Mouse (Mus musculus) kidney, adult 18-20 months (tissue): ENCODE data around the gene Ms4a6d.
A peak's percentile ranks its signal among the peaks of the same experiment; 100 is the strongest.
"Not testable (repeated sequence)": the region's sequence is repeated elsewhere in the genome, so short reads cannot be mapped to it uniquely, and the experiment has no call there.

Source experiments
- DNase-seq: peaks from one replicate; pipeline ENCODE4 v3.0.0; 2021

Ms4a6d gene

DNA sequence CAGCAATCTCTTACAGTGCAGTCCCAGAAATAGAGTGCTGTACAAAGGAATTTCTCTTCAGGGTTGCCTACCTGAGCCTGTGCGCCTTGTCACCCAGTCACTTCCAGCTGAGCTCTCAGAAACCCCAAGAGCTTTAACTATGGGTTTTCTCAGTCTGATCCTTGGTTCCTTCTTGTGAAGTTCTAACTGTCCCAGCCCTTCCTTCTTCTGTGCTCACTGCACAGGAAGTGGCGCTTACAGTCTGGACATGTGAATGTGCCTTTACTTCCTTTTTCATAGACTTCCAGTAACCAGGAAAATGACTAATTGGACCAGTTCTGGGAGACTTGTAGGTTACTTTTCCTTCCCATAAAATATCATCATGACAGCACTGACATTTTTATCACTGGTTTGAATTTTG, at the start of gene Ms4a6d:
Ms4a6d (minus strand) TSS at position 247 of the 400 bp plus-strand sequence.
- DNase-seq = no peak

DNA sequence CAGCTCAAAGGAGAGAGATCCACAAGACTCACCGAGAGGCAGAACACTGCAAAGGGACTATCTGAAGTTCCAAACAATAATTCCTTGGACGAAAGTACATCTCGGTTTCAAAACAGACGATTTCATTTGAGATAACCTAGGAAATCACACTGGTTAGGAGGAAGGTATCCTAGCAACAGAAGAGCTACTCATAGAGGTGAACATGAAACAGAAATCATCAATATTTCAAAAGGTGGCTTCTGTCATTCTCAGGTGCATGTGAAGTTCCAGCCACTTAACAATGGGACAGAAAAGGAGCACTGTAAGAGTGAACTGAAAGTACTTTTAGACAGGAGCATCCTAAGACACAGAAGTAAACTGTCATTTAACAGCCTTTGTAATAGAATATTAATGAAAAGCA, 44.9 kb upstream of the Ms4a6d start:
- DNase-seq = no peak

DNA sequence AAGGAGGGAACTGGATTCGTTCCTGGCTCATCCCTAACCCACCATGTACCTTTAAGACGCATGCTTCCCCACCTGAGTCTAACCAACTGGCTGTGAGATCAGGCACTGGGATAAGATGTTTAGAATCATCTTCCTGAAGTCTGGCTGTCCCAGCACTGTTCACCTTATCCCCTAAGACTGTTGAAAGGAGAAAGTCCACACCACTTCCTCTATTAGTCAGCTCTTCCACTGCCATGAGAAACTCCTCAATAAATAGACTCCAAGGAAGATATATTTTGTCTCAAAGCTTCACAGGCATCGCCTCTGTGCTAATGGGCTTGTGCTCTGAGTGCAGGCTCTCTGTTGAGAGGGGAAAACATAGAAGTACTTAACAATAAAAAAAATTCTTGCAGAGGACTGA, 41.5 kb upstream of the Ms4a6d start:
- no peak for DNase-seq

DNA sequence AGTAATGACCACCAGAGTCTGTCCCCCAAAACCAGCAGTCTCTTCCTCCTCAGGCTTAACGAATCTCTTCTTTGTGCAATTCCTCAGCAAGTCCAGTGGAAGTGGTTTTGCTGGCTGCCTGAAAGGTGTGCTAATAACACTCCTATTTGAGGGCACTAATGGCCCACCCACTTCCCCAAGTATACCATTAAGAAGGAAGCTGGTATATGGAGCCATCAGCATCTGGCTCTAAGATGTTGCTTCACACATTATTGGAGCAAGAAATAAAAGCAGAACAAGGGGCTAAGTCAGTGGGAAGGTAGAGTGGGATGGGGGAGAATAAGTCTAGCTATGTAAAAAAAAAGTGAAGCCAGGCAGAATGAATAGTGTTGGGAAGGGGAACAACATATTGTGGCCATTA, 36.1 kb upstream of the Ms4a6d start, which contains the start of gene Ms4a3:
Ms4a3 (minus strand) TSS at position 120 of the 400 bp plus-strand sequence.
- no peak for DNase-seq

DNA sequence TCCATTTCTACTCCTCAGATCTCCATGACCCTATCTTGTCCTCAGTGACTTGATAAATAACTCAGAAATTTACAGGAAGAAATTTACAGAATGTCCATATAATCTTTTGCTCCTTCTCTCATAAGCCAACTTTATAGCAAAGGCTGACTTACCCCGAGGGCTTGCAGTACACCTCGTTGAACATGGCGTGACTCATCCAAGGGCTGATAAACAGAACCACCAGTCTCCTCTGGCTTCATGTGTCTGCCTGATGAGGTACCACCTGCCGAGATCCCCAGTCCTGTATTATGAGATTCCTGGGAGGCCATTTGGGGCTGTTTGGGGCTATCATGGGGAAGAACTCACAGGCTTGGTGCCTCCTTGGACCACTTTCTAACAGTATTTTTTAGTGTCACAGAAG, 34.4 kb upstream of the Ms4a6d start:
- no peak for DNase-seq

DNA sequence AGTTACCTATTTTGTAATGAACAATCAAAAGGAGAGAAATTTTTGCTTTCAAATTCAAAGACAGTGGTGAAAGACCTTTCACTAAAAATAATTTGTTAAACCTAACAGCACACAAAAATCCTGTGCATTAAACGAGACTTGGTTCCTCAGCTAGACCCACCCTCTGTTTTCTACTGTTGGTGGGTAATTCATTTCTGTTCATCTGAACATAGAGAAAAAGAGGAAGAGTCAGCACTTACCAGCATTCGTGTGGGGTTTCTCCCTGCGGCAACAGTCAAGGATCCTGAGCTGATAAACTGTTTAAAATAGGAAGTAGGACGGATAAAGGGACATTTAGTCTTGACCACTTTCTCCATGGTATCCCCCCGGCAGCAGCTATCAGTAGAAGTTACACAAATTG, 30.9 kb upstream of the Ms4a6d start:
- DNase-seq = no peak

DNA sequence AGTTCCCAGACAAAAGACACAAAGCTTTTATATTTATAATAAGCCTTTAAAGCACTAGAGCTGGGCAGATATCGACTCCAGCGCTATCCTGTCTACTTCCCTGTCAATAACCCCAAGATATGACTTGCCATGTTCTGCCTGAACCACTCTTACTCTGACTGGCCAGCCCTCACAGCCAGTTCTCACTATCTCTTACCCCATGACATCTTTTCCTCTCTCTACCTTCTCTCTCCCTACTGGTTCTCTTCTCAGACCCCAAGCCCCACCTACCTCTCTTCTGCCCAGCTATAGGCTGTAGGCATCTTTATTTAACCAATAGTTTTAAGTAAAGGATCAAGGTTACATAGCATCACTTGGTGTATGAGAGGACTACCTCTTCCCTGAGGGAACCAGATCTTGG, 29.7 kb upstream of the Ms4a6d start:
- DNase-seq = no peak

DNA sequence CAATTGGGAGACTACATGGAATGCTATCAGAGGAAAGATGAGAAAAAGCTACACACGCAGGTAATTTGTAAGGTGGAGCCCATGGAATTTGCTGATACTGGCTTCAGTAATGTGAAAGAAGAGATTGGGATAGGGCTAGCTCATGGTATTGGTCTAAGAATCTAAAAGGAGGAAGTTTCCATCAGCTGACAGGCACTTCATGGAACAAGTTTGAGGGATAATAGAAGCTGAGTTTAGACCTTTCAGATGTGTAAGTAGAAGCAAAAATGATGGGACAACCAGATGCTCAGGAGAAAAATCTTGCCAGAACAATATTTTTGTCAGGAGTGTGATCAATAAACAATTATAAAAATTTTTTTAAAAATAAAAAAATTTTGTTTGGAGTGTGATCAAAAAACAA, 29.1 kb upstream of the Ms4a6d start:
- DNase-seq = no peak

DNA sequence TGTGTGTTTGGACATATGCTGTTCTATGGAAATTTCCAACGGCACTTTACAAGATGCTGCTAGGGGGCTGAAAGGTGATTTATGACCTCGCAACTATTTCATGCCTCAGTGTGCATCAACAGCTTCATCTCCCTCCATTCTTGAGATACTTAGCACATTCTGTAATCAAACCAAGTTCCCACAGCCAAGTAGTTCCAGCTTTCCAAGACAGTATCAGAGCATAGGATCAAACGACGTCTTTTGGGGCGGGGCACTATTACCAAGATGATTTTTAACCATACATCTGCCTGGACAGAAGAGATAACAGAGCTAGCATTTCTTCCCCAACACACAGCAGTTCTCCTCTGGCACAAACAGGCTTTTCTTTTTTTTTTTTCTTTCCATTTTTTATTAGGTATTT, 20.6 kb upstream of the Ms4a6d start:
- no peak for DNase-seq

DNA sequence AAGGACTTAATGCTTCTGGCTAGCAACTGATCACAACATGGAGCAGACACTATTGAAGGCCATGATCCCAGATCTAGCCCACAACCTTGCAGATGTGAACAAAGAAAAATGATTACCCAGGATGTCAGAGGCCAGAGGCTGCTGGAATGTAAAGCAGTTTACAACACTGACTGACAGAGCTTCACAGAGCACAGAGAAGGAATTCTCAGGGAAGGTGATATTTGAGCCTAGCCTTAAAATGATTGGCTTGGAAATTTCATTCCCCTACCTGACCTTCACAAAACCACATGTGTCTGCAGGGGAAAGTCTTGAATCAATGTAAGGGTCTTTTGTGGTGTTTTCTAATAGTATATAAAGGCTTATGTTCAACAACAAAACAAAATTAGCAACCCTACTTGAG, 20.2 kb upstream of the Ms4a6d start:
- DNase-seq = no peak

DNA sequence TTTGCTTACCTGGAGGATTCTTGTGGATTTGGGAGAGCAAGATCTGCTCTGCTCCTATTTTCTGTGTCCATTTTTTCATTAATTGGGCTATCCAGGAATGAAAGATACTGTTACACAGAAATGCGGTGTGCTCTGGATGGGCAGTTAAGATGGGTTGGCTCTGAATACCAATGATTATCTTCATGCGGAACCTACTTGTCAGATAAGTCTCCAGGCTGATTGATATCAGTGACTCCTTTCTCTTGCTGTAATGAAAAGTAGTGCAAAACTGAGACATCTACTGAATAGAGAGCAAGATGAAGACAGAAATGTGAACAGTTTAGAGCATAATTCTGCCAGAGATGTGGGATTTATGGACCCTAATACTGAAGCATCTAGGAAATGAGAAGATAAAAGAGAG, 18.9 kb upstream of the Ms4a6d start, which contains the start of gene Ms4a2:
Ms4a2 (minus strand) TSS at position 169 of the 400 bp plus-strand sequence.
- no peak for DNase-seq

DNA sequence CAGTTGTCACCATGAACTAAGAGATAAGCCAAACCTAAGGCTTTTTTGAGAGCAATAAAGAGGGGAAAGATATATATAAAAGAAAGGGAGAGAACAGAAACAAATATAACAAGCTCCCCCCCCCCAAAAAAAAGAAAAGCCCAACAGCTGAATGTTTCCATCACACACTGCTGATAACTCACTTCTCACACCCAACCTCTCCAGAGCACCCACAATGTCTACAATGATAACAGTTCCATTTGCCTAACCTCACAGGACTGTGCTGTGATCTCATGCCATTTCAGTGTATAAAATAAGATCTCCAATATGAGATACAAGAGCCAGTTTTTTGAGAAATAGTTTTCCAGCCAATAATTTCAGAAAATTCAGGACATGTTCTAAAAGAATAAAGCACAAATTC, 13.3 kb upstream of the Ms4a6d start:
- no peak for DNase-seq

DNA sequence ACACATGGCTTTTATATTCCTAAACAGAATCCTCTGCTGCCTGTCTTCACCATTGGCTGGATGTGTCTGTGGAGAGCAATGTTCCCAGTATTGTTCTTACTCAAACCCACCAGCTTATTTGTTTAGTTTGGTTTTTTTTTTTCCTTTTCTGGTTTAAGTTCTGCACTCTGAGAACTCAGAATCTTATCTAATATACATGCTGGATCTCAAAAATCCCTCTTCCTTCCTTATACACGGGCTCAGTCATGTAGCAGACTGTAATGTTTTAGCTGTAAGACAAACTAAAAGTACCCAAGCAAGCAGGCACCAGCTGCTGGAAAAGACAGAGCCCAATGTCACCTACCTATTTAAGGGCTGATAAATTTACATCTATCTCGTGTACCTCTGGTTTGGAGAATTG, 10.2 kb upstream of the Ms4a6d start:
- no peak for DNase-seq

DNA sequence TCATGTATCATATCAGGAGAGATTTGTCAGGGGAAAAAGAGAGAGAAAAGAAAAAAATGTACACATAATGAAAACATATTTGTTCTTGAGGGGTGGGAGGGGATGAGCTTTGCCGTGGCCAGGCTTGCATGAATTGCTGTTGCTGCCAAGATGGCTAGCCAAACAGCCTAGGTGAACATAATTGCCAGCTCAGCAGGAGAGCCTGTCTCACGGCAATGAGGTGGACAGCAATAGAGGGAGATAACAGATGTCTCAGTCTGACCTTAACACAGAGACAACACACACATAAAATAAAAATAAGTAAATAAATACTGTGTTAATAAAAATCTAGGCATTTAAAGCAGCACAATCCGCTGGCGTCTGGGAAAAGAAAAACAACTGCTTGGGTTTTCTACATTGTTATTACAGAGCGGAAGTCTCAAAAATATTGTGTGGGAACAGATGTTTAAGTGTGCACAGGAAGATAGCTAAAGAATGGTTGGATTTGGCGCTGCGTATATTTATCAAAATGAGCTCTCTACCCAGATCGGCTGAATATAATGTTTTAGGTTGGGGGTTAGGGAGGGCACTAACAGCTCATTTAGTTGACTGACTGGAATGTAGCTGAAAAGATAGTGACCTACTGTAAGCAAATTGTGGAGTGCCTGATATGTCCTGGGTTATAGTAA, 9.3 kb upstream of the Ms4a6d start:
- no peak for DNase-seq

DNA sequence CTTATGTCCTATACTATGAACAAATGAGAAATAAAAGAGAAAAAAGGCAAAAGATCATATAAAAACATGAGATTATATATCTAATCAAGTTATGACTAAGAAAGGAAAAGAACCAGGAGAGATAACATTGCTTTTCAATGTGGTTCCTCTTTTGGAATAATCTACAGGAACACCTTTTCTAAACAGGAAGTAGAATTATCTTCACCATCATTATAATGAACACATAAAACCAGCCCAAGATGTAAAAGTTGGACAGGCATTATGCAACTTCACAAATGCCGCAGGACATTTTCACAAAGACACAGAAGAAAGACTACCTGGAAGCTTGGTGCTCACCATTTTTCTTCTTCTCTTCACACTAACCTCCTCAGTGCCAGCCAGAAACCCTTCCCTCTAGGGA, 8.4 kb upstream of the Ms4a6d start:
- DNase-seq = no peak

DNA sequence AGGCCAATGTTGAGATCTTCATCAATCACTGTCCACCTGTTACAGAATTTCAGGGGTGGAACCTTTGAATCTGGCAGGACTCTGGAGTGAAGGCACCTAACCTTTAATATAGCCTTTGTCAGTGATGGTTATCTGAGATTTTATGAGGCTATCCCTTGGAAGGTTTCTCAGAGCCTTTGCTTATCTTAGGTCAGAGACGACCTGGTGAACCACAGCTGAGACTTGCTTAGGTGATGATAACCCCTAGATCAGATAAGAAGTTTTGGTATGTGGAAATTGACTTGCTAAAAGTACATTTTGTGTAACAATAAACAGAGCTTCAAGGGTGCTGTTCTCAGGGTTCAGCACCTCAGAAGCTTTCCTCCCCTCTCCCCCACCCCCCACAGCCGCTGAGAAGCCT, 7.6 kb upstream of the Ms4a6d start:
- no peak for DNase-seq

DNA sequence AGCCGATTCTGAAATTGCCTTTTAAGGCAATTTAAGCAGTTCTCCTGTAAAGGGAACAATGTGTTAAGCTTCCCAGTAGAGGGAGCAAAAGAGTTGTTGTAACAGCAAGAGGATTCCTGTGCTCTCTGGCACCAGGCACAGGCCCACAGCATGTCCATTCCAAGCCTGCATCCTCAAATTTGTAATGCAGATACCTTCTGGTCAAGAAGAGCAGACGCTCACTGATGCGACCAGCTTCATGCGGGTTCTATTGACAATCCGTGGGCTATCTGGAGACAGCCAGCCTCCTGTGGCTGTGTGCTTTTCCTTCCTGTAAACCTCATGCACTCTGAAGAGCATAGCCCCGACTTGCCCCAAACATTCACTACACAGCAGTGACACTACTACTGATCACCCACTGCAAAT, 6.9 kb upstream of the Ms4a6d start:
- DNase-seq = peak; percentile 3

DNA sequence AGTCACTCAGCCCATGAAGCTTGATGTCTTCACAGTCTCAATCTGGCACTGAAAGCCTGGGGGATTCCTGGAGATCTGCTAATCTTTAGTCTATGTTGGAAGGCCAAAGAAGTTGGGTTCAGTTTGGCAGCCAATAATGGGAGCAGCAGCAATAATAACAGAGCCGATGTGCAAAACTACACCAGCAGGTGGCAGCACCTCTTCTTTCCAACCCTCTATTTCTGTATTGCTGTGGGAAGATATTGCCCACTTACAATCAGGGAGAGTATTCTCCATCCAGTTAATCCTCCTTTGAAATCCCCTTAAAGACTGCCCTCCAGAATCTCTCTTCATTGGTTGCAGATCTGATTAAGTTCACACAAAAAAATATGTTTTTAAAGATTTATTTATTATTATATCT, 3.5 kb upstream of the Ms4a6d start:
- peak; percentile 11 for DNase-seq

DNA sequence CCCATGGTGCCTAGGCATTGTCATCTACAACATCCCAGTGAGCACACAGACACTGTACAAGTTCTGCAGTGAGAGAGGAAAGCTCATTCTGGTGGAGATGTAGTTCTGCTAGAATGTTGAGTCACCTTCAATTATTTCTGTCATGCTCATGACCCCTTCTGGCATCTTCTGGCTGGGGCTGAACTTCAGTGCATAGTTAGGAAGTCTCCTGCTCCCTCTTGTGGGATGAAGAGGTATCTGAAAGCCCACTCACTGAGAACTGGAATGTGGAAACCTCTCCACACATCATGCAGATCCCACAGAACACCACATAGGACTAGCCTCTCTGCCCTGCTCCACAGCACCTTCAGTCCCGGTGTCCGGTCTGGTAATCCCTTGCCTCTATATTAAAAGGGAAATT, 2.6 kb downstream of the Ms4a6d start:
- no peak for DNase-seq

DNA sequence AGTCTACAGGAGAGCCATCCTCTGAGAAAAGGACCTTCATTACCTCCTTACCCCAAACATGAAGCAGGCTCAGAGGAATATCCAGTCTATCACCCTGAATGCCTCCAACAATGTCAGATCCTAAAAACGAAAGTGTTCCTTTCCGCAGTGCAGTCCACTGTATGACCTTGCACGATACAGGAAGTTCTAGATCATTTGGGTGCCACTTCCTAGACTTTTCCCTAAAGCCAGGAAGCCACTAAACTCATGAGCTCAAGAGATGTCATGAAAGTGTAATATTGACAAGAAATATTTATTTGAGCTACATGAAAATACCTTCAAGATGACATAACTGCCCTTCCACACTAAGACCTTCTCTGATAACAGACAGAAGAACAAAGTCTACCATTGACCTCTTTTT, 3.3 kb downstream of the Ms4a6d start:
- no peak for DNase-seq

DNA sequence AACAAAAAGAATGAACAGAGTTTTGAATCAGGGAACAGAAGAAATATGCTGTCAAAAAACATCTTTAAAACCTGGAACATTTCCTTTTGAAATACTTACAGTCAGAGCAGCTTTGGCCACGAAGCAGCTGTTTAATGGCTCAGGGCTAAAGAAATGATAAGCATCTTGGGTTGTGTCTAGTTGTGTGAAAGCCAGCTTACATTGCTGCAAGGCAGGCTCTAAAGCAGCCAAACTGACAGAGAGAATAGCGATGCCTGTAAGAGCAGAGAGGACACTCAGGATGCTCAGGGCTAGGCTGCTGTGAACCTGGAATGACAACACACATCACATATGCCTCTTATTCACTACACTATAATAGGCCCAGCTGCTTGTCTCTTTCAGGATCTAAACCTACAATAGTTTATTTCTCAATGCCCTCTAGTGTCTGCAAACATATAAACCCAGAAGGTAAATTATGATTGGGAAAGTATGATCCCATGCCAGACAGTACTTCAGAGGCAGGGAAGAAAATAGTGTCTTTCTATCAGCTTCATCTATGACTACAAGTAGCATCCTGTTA, 14.7 kb downstream of the Ms4a6d start:
- DNase-seq = no peak

DNA sequence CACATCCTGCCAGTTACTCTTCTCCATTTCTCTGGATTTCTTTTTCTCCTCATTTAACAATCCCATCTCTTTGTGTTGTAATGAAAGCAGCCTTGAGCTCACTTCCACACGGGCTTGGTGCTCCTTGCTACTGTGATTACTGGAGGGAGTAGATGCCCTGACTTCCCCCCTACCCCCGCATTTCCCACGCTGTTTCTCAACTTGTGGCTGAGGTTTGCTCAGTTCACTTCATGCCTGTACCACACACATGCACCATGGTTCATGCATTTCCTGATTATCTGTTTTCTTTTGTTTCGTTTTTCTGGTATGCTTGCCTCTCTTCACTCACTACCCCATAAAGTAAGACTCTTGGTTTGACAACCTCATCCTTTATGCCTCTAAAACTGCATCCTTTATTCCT, 15.4 kb downstream of the Ms4a6d start:
- no peak for DNase-seq

DNA sequence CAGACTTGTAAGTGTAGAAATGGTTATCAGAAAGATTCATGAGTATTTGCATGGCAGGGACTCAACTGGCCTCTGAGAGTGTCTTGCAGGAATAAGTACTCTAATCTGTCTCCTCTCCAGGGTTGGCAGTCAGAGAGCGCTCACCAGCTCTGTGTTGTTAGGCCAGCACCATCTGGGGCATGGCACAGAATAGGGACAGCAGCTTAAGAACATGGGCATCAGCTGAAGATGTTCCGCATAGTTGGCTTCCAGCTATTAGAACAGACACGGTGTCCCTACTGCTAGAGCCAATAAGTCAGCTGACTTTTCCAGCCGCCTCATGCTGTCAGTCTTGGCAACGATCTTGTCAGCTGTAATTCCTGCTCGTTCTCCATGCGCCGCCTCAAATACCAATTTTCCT, 29.7 kb downstream of the Ms4a6d start:
- no peak for DNase-seq

DNA sequence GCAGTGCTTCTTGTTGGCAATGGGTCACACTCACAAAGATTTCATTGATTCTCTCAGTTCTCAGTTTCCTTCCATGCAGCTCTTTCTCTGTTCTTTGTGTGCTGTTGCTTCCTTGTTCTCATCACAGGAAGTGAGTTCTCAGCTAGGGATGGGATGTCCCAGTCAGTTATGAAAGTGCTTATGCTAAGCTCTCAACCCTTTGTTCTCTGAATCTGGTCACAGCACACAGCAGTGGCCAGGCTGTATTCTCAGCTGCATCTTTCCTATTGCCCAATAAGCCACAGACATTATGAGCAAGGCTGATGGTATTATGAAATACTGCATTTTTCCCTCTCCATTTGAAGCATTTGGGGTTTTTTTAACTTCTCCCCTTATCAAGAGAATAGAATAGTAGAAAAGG, 45.1 kb downstream of the Ms4a6d start:
- not testable (repeated sequence) for DNase-seq

DNA sequence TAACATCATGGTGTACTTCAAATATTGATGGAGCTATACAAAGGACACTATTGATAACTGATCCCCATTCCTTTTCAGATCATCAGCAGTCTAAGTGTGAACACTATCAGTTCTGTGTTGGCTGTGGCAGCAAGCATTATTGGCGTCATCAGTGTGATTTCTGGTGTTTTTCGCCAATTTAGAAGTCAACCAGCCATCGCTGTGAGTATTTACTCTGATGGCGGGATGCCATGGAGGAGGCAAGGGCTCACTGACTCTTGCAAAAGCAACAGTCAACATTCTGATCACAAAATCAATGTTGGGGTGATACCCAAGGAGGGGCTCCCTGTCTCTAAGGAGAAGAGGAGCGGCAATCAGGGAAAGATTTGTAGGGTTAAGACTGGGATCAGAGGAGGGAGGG, 49.9 kb downstream of the Ms4a6d start:
- DNase-seq = no peak
